Mouse (Mus musculus) T-helper 1 cell (primary cell): ENCODE measurements around the gene Slc38a8.

Source experiments
- in situ Hi-C: fragments of 300-600 bp; cut with MboI, MseI; formaldehyde crosslinking; loops from one replicate; pipeline ENCODE4 v1.15.1; 2025; ENCODE audit warnings: high pct_unique_total_duplicates

Gene Slc38a8

DNA sequence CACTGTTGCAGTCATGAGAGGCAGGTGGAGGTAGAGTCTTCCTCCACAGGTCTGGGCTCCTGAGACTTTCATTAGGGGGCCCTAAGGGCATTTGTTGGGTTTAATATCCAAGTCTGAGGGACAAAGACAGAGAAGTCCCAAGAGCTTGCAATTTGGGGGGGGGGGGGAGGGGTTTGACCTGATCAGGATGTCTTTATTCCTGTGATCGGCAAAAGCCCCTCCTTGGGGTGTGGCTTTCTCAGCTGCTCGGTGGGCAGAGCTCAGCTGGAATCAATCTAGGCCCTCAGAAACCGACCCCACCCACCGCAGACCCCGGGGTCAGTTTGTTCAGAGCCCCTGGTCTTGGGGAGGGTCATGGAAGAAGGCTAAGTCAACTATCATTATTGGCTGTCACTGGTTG, at the start of gene Slc38a8:
Gene Slc38a8, minus strand, starts transcription at position 101 of the 400 bp plus-strand sequence.
- in situ Hi-C loops, result no loop called here

DNA sequence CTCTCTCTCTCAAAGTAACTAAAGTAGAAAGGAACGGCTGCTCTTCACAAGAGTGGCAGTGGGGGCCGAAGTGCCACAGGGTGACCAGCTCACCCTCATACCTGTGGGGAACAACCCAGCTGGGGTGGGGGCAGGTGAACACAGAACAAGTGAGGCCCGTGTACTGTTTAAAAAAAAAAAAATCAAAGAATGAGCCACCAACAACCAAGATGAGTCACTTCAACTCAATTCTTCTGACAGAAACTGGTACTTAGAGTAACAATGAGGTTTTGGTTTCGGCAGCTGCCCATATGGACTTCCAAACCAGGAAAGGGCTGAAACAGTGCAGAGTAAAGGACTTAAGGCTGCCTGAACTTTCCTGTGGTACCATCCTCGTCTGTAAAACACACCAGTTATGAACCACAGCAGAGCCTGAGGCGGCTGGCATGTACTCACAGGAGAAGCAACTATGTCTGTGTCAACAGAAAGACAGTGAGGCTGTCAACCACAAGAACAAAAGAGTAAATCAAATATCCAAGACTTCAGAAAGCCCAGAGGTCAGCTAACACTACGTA, 47.1 kb upstream of the Slc38a8 start:
- in situ Hi-C loops, result no loop called here

GRCm38 (mm10) chr8:119547019-119547691, 45.7 kb upstream of the Slc38a8 start:
- in situ Hi-C loops, result no loop called here

GRCm38 (mm10) chr8:119545791-119546190, 44.3 kb upstream of the Slc38a8 start:
- in situ Hi-C loops, result no loop called here

- in situ Hi-C loops, result no loop called here
These were observed 43.7 kb upstream of the Slc38a8 start for GRCm38 (mm10) chr8:119545180-119545579.

DNA sequence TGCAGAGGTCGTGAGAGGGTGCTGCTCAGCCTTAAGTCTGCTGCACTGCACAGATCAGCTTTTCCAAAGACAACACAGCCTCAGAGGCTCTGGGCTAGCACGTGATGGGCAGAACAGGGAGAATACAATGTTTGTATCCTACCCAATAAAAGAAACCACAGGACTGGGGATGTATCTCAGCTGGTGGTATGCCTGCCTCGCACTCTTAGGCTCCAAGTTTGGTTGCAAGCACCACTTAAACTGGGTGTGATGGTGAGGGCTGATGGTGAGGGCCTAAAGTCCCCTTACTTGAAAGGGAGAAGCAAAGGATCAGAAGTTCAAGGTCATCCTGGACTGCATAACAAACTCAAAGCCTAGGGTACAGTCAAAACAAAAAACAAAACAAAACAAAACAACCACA, 43.1 kb upstream of the Slc38a8 start:
- in situ Hi-C loops, result no loop called here

- in situ Hi-C loops, result no loop called here
These were observed 30.5 kb upstream of the Slc38a8 start for GRCm38 (mm10) chr8:119531973-119532372.

GRCm38 (mm10) chr8:119531397-119531796, 29.9 kb upstream of the Slc38a8 start:
- in situ Hi-C loops, result no loop called here

- in situ Hi-C loops, result no loop called here
These were observed 29.4 kb upstream of the Slc38a8 start for GRCm38 (mm10) chr8:119530937-119531336.

- in situ Hi-C loops, result no loop called here
These were observed 27.3 kb upstream of the Slc38a8 start for GRCm38 (mm10) chr8:119528762-119529161.

DNA sequence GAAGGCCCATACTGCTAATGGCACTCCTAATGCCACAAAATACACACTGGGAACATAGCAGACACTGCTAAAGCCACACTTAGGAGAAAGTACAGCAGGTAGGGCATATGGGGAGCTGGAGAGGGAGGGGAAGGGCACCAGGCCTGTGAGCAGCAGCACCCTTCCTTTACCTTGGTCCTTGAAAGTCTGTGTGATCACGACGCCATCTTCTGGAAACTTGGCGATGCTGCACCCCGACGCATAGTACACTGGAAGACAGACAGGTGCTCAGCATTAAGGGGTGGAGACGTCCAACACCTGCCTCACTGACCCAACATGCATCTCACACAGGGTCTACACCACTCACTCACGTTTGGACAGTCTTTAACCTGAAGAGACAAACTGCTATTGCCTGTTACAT, 18.6 kb upstream of the Slc38a8 start:
- in situ Hi-C loops, result no loop called here

DNA sequence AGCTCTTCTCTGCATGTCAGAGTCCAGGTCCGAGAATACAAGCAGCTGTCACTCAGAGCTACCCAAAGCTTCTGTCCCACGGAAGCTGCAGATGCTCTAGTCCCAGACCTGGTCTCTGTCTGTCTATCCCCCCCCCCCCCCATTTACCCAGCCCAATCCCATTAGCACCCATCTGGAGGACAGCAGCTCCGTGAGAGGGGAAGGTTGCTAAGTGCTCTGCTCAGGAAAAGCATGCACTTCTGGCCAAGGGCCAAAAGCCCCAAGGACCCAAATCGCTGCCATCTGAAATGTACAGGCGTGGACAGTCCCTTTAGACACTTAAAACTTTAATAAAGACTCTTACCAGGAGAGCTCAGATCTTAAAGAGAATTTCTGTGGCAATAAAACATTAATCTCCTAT, 15.2 kb upstream of the Slc38a8 start:
- in situ Hi-C loops, result no loop called here

- in situ Hi-C loops, result no loop called here
These were observed 14.3 kb upstream of the Slc38a8 start for GRCm38 (mm10) chr8:119515767-119516166.

GRCm38 (mm10) chr8:119514940-119515339, 13.4 kb upstream of the Slc38a8 start:
- in situ Hi-C loops, result no loop called here

DNA sequence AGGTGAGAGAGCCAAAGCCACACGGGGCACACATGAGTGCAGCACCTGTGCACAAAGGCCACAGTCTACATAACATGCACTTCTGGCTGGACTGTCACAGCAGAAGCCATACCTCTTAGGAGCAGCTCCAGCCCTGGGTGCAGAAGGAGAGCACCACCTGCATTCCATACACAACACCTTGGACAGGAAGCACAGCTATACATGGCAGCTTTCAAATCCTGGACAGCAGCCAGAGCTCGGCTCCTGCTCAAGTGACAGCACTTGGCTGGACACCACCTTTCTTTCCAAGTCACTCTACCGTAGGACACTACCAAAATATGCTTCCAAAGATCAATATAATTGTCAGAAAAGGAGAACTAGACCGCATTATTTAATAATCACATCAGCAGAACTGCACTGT, 11.9 kb upstream of the Slc38a8 start:
- in situ Hi-C loops, result no loop called here

DNA sequence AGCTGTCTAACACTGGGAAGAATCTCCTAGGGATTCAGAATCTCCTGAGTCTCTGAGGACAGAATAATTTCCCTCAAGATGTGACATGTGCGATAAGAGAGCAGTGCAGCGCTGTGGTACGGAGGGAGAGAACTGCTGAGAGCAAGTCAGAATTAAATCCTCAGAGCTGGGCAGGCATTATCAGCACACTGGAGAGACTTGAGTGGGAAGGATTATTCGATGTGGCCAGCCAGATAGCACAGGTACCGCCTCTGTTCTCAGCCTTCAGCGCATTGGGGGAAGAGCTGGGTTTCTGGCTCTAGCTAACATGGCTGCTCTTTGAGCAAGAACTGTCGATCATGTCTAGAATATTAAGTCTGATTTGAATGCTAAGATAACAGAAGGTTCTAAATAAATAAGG, 10.2 kb upstream of the Slc38a8 start:
- in situ Hi-C loops, result no loop called here

DNA sequence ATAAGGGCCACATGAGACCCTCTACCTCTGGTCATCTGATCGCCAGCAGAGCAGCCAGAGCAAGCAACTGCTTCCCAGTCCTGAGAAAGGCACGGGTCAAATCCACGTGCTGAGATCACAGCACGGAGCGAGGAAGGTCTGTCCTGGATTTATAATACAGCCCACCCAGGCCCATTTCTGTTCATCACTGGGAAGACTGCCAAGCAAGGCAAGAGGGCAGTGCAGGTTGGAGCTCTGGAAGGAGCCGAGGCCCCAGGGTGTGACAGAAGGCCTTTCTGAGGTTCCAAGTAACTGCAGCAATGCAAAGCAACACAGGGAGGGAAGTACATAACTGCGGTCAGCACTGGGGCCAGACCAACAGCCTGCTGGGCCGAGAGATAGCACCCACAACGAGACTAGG, 9.0 kb upstream of the Slc38a8 start:
- in situ Hi-C loops, result no loop called here

GRCm38 (mm10) chr8:119506106-119506505, 4.6 kb upstream of the Slc38a8 start:
- in situ Hi-C loops, result no loop called here

DNA sequence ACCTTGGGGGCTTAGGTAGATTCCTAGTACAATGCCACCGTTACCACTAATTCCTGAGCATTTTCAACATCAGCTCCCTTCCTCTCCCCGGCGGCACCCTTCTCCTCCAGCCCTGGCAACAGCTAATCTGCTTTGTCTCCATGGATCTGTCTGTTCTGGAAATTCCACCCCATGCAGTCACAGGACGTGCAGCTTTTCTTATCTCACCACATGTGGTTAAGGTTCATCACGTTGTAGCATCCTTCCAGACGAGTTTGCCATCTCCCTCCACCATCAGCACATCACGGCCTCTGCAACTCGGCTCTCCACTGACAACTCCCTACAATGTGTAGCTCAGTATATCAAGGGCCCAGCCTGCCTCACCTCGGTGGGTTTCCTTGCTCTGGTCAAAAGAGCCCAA, 4.0 kb upstream of the Slc38a8 start:
- in situ Hi-C loops, result no loop called here

- in situ Hi-C loops, result no loop called here
These were observed 1.8 kb upstream of the Slc38a8 start for GRCm38 (mm10) chr8:119503191-119503767.

GRCm38 (mm10) chr8:119502111-119502510, 613 bp upstream of the Slc38a8 start:
- in situ Hi-C loops, result no loop called here

- in situ Hi-C loops, result loop anchor here (5.0 kb wide), 1 partner anchor 88 kb away; no protein-coding TSS in a partner anchor
These were observed 1.7 kb downstream of the Slc38a8 start for GRCm38 (mm10) chr8:119499836-119500235.

- in situ Hi-C loops, result loop anchor here (5.0 kb wide), 1 partner anchor 85 kb away; no protein-coding TSS in a partner anchor
These were observed 4.7 kb downstream of the Slc38a8 start for GRCm38 (mm10) chr8:119496848-119497247.
